Mouse (Mus musculus) hindbrain, postnatal 0 days (tissue): ENCODE measurements at regions not wholly inside any gene's neighbourhood (a gene's known extent, or its start where the extent isn't known, plus 50 kb on each side); places are given as distances from the start of the nearest gene placed in this dataset.

Source experiments
- ATAC-seq: fragments of 200-750 bp; cut with Nextera tagmentation; 2 replicates; pipeline ENCODE4 v1.8.0; 2017; ENCODE audit warnings: mild to moderate bottlenecking, moderate TSS enrichment, moderate library complexity
- DNase-seq: peaks from one replicate; pipeline ENCODE4 v3.0.0-alpha.2; 2015; ENCODE audit warnings: low spot score
- H3K27ac ChIP-seq: fragments of 300-500 bp; sonication (generic); 2 replicates; pipeline ENCODE4 v1.5.1; 2014; ENCODE audit warnings: mild to moderate bottlenecking
- H3K27me3 ChIP-seq: fragments of 300-500 bp; sonication (generic); 2 replicates; pipeline ENCODE4 v1.6.1; 2014; ENCODE audit warnings: low read length, mixed read lengths; ENCODE audit not compliant: insufficient read depth
- H3K36me3 ChIP-seq: fragments of 300-500 bp; sonication (generic); 2 replicates; pipeline ENCODE4 v1.6.1; 2014; ENCODE audit warnings: low read length, mixed read lengths; ENCODE audit not compliant: insufficient read depth
- H3K4me1 ChIP-seq: fragments of 300-500 bp; sonication (generic); 2 replicates; pipeline ENCODE4 v1.6.1; 2014; ENCODE audit warnings: antibody characterized with exemption, low read length, mixed read lengths; ENCODE audit not compliant: insufficient read depth
- H3K4me2 ChIP-seq: fragments of 300-500 bp; sonication (generic); 2 replicates; pipeline ENCODE4 v1.6.1; 2014; ENCODE audit warnings: low read depth, mild to moderate bottlenecking, low read length, moderate library complexity, mixed read lengths
- H3K4me3 ChIP-seq: fragments of 300-500 bp; sonication (generic); 2 replicates; pipeline ENCODE4 v1.5.1; 2014; ENCODE audit warnings: low read length
- H3K9ac ChIP-seq: fragments of 300-500 bp; sonication (generic); replicated peaks from 2 replicates; pipeline ENCODE4 v1.6.1; 2014; ENCODE audit warnings: mild to moderate bottlenecking, low read length, moderate library complexity, mixed read lengths
- H3K9me3 ChIP-seq: fragments of 300-500 bp; sonication (generic); 2 replicates; pipeline ENCODE4 v1.6.1; 2016; ENCODE audit warnings: low read length, mixed read lengths
- CTCF ChIP-seq: IDR thresholded peaks from 2 replicates; pipeline ENCODE4 v1.5.1; 2016; ENCODE audit warnings: antibody characterized with exemption, control low read depth, low read depth
- WGBS: fragments of 180-500 bp; shearing (Covaris S2); extraction: QIAGEN DNeasy Blood & Tissue Kit; methylation state at CpG from one replicate; pipeline ENCODE4 v1.1.7; 2014; 5-methylcytosine and 5-hydroxymethylcytosine counted together

- peaks cover 11% of the 10 kb centered on the region; the same call in 1 of the 2 replicates for H3K27me3 ChIP-seq
- H3K4me2 ChIP-seq: peak overlapping the region; percentile 98
- DNase-seq (peak; percentile 43), ATAC-seq (peak; percentile 47; the same call in 1 of the 2 replicates)
- peak overlapping the region; percentile 54 for H3K4me3 ChIP-seq
- under 1% methylated on average over 56 of the region's 56 CpGs for WGBS
- H3K9ac ChIP-seq: peak overlapping the region; percentile 53
- H3K9me3 ChIP-seq: no peaks in the 10 kb centered on the region
- H3K36me3 ChIP-seq: no peaks in the 10 kb centered on the region
- TF ChIP-seq CTCF: no peak
- no peak overlapping the region for H3K27ac ChIP-seq
- peaks cover 3% of the 10 kb centered on the region; the same call in 1 of the 2 replicates for H3K4me1 ChIP-seq
These were observed 124.4 kb downstream of the Melk start for GRCm38 (mm10) chr4:44424831-44425704.

GRCm38 (mm10) chr4:44434593-44434992 is 133.9 kb downstream of the Melk start:
- DNase-seq: no peak
- Histone ChIP-seq H3K9me3 (no peaks in the 10 kb centered on the region), H3K27me3 (no peaks in the 10 kb centered on the region), H3K9ac (no peak overlapping the region), H3K4me1 (no peaks in the 10 kb centered on the region), H3K4me2 (no peak overlapping the region), H3K27ac (no peak overlapping the region), H3K4me3 (no peak overlapping the region), H3K36me3 (no peaks in the 10 kb centered on the region)
- TF ChIP-seq CTCF: no peak
- ATAC-seq: no peak
- WGBS: 44% methylated on average over 9 of the region's 9 CpGs

GRCm38 (mm10) chr4:44445511-44445910 is 144.8 kb downstream of the Melk start:
- no peak for TF ChIP-seq CTCF
- no peak overlapping the region for H3K4me2 ChIP-seq
- H3K4me1 ChIP-seq: no peaks in the 10 kb centered on the region
- H3K27ac ChIP-seq: no peak overlapping the region
- H3K9ac ChIP-seq: no peak overlapping the region
- no peaks in the 10 kb centered on the region for H3K27me3 ChIP-seq
- 14% methylated on average over 4 of the region's 4 CpGs for WGBS
- DNase-seq (peak; percentile 28), ATAC-seq (no peak)
- H3K9me3 ChIP-seq: no peaks in the 10 kb centered on the region
- H3K4me3 ChIP-seq: no peak overlapping the region
- H3K36me3 ChIP-seq: no peaks in the 10 kb centered on the region

DNA sequence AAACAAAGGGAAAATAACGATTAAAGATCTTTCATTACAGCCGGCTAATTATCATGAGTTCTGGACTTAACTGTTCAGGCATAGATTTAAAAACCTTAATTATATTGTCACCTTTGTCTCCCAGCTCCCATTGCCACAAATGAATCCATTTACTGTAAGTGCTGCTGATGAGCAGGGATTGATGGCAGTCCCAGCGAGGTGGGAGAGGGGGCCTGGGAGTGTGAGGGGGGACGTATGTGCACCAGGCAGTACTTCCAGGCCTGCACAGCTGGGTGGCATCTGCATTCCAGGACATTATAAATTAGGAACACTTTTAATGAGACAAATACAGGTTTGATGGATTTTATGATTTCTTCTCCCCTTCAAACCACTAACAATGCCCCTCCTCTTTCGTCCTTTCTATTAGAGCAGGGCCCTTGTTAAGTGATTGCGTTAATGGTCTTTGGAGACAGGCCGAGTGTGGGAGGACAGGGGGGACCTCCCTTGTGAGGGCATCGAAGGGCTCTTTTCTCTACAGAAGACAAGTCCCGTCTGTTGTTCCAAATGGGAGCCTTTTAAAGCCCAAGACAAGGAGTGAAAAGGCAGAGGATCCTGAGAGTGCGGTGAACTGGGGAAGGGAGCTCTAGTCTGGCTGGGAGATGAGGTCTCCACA is 150.3 kb downstream of the Melk start:
- Histone ChIP-seq H3K4me3 (no peak overlapping the region), H3K27me3 (no peaks in the 10 kb centered on the region), H3K27ac (no peak overlapping the region), H3K9me3 (no peaks in the 10 kb centered on the region), H3K4me1 (0 out of 2 replicates have a peak, but pooled peaks cover 5% of the 10 kb centered on the region), H3K9ac (no peak overlapping the region), H3K36me3 (no peaks in the 10 kb centered on the region), H3K4me2 (no peak overlapping the region)
- ATAC-seq (no peak), DNase-seq (no peak)
- no peak for TF ChIP-seq CTCF
- 46% methylated on average over 10 of the region's 10 CpGs for WGBS

GRCm38 (mm10) chr4:44452043-44452618 is 151.5 kb downstream of the Melk start:
- 38% methylated on average over 8 of the region's 8 CpGs for WGBS
- ATAC-seq (peak; percentile 69; the same call in 1 of the 2 replicates), DNase-seq (peak; percentile 43)
- TF ChIP-seq CTCF: no peak
- 0 out of 2 replicates have a peak, but pooled peaks cover 5% of the 10 kb centered on the region for H3K4me1 ChIP-seq
- H3K27ac ChIP-seq: no peak overlapping the region
- no peak overlapping the region for H3K4me2 ChIP-seq
- H3K36me3 ChIP-seq: no peaks in the 10 kb centered on the region
- H3K9me3 ChIP-seq: no peaks in the 10 kb centered on the region
- H3K9ac ChIP-seq: no peak overlapping the region
- H3K4me3 ChIP-seq: no peak overlapping the region
- no peaks in the 10 kb centered on the region for H3K27me3 ChIP-seq

DNA sequence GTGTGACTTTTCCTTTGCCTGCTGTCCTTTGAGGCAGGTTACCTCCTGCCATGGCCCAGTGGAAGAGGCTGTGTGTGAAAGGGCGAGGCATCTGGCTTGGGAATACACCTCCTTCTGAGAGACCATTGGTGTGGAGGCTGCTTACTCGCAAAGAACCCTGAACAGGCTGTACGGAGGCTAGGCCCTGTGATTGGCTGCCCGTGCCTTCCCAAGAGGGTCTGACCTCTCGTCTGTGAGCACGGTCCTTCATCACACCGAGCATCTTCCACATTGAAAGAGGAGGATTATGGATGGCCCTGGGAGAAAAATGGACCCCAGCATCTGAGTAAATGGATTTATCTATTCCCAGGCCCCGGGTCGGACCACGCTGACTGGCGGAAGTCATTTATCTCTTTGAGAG is 152.9 kb downstream of the Melk start:
- no peak for TF ChIP-seq CTCF
- DNase-seq: no peak
- H3K4me1 ChIP-seq: 0 out of 2 replicates have a peak, but pooled peaks cover 5% of the 10 kb centered on the region
- no peak overlapping the region for H3K4me3 ChIP-seq
- ATAC-seq: no peak
- H3K27ac ChIP-seq: no peak overlapping the region
- no peaks in the 10 kb centered on the region for H3K9me3 ChIP-seq
- no peaks in the 10 kb centered on the region for H3K36me3 ChIP-seq
- no peak overlapping the region for H3K9ac ChIP-seq
- WGBS: 82% methylated on average over 11 of the region's 11 CpGs
- H3K27me3 ChIP-seq: no peaks in the 10 kb centered on the region
- H3K4me2 ChIP-seq: no peak overlapping the region
